Mouse (Mus musculus) gastrocnemius, adult 2 months (tissue): ENCODE data around the gene Aqp11. TPM values are rescaled to one million over a fixed set of nuclear protein-coding genes. Genes with fewer than 3 reads are reported as not detected.
A peak's percentile ranks its signal among the peaks of the same experiment; 100 is the strongest.

ENCODE experiments used
- DNase-seq: peaks from one replicate; pipeline ENCODE4 v3.0.0; 2022
- H3K27ac ChIP-seq: fragments of 200-600 bp; 2 replicates; pipeline ENCODE4 v1.8.1; 2022; ENCODE audit warnings: mild to moderate bottlenecking
- H3K4me3 ChIP-seq: fragments of 200-600 bp; 2 replicates; pipeline ENCODE4 v1.8.1; 2022; ENCODE audit warnings: mild to moderate bottlenecking, moderate library complexity
- CTCF ChIP-seq: fragments of 200-600 bp; IDR thresholded peaks from 2 replicates; pipeline ENCODE4 v1.8.1; 2022; ENCODE audit warnings: antibody characterized with exemption, mild to moderate bottlenecking, moderate library complexity
- intact Hi-C: fragments of 180-260 bp; cut with DNase I; formaldehyde crosslinking; loops from one replicate; pipeline ENCODE4 v1.15.1; 2025
- total RNA-seq, 2 experiments: library from RNA; stranded (reverse); gene quantifications; 2 replicates each; pipeline ENCODE4 v1.2.3; 2021

The Aqp11 gene
- total RNA-seq, 2 experiments from 2014 or later = 0.81 to 0.89 TPM

DNA sequence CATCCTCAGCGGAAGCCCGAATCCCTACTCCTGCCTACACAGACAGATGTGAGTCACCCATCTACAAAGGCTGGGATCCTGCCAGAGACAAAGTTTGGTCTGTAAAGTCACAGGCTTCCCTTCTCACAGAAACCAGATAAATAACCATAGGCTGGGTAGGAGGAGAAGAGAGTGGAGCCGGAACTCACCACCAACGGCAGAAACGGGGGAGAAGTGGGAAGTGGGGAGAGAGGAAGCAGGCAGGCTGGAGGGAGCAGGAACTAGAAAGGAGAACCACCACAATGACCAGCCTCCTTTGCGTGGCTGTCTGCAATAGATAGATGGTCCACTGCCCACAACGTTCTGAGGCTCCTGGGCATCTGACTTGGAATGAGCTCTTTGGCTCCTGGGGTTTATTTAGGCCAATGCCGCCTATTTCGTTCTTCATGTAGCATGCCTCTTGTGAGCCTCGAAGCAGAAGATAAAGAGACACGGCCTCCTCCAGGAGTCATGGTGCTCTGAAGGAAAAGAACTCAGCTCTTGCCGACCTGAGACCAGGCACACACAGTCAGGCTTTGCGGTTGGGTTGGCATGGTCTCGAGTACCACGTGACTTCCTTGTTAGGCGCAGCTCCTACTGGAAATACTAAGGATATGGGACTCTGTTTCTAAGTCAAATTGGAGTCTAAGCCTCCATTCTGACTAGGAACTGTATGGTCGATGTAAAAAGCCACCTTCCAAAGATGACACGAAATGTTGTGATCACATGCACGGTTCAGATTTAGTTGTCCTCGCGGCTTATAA lies 27.3 kb upstream of the Aqp11 start:
- DNase-seq = no peak
- Histone ChIP-seq H3K27ac (no peak overlapping the region), H3K4me3 (no peak overlapping the region)
- no peak for TF ChIP-seq CTCF
- intact Hi-C loops = no loop called here

DNA sequence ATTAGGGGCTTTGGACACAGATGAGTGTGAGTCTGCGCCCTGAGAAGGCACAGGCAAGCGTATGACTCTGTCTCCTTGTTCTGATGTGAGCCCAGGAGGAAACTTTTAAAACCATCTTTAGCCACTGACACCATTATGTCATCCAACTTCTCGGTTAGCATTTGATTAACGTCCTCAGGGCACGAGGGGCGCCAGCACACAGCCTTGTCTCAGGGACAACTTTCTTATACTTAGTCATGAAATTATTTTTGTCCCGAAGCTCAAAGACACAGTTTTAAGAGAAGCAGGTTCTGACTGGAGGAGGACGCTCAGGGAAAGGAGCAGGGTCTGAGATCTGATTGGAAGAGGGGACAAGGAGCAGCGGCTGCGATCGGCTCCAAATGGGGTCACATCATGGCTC lies 26.5 kb upstream of the Aqp11 start:
- TF ChIP-seq CTCF = no peak
- intact Hi-C loops = no loop called here
- Histone ChIP-seq H3K27ac (no peak overlapping the region), H3K4me3 (no peak overlapping the region)
- DNase-seq = no peak

DNA sequence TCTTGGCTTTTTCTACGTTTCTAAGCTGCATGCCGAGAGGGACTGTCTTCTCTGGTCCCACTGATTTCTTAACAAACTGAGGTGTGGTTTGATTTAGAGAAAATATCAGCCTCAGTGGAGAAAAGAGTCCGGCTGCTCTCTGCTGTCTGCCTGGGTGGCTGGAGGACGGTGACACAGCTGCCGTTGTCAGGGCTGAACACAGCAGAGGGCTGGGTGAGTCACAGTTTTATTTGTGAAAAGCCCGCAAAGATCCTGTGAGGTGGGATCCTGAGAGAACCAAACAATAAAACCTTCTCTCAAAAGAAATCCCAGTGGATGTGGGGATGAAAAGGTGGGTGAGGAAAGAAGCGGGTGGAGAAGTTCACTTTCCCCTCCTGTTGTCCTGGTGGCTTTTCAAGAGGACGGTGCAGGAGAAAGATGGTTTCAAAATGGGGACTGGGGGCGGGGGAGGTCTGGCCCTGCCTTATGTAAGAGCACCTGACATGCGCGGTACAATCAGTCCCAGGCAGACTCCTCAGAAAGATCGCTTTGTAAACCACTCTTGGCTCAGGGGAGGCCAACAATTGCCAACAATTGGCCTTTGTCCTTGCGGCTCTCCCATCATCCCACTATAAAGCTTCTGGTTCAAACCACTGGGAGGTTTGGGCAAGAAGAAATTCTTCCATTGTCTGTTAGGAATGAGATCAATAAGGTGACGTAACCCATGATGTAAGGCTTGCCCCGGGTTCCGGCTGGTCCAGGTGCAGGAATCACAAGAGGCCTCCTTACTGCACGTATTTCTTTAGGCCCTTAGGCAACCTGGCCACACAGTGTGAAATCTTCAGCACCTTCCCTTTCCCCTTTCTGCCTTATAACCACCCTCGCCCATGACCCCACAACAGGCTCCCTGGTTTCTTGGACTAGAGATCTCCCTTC lies 19.1 kb upstream of the Aqp11 start:
- no peak overlapping the region for H3K27ac ChIP-seq
- no peak for DNase-seq
- no peak overlapping the region for H3K4me3 ChIP-seq
- intact Hi-C loops = no loop called here
- TF ChIP-seq CTCF = no peak

DNA sequence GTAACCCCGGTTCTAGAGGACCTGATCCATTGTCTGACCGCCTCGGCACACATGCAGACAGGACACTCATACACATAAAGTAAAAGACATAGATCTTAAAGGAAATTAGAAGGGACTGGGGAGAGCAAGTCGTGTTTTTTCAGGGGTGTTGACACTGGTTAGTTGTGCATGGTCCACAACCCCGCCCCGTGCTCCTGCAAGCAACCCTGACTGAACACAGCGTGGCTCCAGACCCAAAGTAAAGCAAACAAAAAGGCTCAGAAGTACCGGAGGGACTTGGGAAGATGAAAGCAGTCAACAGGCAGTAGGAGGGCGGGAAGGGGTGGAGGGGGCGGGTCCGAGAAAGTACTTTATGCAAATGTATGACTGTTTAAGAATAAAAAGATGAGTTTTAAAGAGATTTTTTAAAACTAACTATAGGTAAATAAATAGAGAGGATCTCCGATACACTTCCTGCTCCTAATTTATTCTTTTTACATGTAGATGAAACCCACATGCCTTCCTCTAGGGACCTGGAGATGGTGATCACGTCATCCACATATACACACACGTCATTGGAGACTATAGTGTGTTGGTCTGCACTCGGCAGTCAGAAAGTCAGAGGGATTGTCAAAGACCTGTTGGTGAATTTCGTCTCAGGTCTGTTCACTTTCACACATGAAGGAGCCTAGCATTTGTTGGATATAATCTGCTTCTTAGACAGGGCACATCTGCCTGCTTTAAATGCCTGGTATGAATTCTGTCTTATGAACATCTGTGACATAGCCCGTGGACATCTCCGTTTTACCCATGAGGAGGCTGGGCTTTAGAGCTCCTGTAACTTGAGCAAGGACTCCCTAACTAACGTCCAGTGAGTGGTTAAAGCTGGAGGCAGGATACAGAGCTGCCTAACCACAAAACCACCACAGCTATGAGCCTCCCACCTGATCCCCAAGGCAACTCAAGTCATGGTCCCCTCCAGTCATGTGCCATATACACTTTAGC lies 11.4 kb upstream of the Aqp11 start:
- intact Hi-C loops = loop anchor here (10.0 kb wide), 1 partner anchor 335 kb away; no protein-coding TSS in a partner anchor
- DNase-seq = peak; percentile 35
- TF ChIP-seq CTCF = no peak
- Histone ChIP-seq H3K27ac (peak overlapping the region; percentile 87), H3K4me3 (peak overlapping the region; percentile 65)

DNA sequence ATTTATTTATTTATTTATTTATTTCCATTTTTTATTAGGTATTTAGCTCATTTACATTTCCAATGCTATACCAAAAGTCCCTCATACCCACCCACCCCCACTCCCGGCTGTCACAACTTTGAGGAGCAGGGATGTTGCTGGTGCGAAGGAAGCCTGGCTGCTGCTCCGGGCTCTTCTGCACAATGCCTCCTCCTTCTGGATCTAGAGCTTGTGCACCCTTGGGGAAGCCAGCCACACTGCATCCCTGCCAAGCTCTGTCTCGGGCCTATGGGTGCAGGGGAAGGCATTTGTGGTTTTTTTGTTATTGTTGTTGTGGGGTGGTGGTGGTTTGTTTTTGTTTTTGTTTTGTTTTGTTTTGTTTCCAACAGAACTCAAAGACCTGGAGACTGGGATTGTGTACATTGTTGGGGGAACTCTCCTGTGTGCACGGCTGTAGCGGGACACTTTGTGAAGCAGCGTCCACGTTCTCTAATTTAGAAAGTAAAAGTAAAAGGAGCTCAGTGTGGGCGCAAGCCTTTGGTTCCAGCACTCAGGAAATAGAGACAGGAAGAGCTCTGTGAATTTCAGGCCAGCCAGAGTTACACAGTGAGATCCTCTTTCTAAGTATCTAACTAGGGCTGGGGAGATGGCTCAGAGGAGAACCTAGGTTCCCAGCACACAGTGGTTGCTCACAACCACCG lies 10.6 kb upstream of the Aqp11 start:
- Histone ChIP-seq H3K27ac (peak overlapping the region; percentile 87), H3K4me3 (peak overlapping the region; percentile 65)
- TF ChIP-seq CTCF = no peak
- peak; percentile 41 for DNase-seq
- intact Hi-C loops = loop anchor here (10.0 kb wide), 1 partner anchor 336 kb away; no protein-coding TSS in a partner anchor

DNA sequence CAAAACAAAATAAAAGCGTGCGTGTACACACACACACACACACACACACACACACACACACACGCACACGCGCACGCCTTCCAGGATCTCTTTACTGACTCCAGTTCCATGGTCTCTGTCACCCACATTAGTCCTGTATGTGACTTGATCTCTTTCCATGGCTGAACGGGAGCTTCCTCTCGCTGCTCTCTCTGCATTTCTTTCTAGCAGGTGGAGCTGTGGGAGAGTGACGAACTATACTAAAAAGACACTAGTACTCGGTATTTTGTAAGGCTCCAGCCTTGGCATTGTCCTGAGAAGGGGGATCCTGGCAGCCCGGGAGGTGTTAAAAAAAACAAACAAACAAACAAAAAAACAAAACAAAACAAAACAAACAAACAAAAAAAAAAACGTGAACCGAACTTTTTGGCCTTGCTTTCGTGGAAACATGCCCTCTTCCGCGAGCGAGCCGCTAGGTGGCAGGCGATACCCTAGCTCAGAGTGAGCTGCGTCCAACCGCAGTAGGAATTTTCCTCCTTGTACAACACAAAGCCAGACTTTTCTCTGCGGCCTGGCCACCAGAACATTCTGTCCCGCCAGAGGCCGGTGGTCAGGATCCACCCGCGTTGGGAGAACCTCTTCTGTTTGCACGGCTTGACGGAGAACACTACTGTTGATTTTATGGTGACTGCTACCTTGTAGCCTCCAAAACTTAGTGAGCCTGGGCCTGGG lies 9.9 kb upstream of the Aqp11 start:
- peak; percentile 92 for TF ChIP-seq CTCF
- Histone ChIP-seq H3K4me3 (peak overlapping the region; percentile 65), H3K27ac (peak overlapping the region; percentile 87)
- intact Hi-C loops = loop anchor here (2.0 to 10.0 kb wide), 2 partner anchors 95 to 337 kb away; no protein-coding TSS in a partner anchor
- peak; percentile 89 for DNase-seq

DNA sequence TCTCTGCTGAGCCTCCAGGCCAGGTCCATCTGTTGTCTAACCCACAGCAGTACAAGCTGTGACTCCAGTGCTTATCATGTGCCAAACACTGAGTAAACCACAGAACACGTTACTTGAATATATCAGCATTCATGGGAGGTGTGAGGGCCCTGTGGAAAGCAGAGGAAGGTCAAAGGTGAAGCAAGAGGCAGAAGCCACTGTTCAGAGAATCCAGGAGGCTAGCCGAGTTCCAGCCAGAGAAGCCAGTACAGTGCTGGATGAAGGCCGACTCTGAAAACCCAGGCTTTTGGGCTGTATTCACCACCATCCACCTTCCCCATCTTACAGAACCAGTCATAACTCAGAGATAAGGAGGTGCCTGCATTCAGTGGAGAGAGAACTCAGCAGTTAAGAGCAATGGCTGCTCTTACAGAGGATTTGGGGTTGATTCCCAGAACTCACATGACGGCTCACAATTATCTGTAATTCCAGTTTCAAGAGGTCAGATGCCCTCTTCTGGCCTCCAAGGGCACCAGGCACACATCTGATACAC lies 9.2 kb upstream of the Aqp11 start:
- Histone ChIP-seq H3K27ac (no peak overlapping the region), H3K4me3 (no peak overlapping the region)
- no peak for DNase-seq
- intact Hi-C loops = loop anchor here (2.0 to 10.0 kb wide), 2 partner anchors 96 to 338 kb away; no protein-coding TSS in a partner anchor
- TF ChIP-seq CTCF = no peak

DNA sequence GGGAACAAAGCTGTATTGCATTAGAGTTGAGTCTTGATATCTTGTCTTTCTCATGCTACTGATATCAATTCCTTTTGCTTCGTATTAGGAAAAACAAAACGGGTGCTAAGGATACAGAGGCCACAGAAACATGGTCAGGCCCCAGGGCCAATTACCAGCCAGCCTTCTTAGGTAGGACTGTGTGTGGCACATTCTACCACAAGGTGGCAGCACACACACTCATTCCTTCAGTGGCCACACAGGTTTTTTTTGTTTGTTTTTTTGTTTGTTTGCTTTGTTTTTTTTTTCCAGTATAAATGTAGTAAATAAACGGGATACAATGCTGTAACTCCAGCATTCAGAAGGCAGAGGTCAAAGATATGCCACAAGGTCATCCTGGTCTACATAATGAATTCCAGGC lies 7.2 kb upstream of the Aqp11 start:
- no peak overlapping the region for H3K27ac ChIP-seq
- peak; percentile 69 for DNase-seq

DNA sequence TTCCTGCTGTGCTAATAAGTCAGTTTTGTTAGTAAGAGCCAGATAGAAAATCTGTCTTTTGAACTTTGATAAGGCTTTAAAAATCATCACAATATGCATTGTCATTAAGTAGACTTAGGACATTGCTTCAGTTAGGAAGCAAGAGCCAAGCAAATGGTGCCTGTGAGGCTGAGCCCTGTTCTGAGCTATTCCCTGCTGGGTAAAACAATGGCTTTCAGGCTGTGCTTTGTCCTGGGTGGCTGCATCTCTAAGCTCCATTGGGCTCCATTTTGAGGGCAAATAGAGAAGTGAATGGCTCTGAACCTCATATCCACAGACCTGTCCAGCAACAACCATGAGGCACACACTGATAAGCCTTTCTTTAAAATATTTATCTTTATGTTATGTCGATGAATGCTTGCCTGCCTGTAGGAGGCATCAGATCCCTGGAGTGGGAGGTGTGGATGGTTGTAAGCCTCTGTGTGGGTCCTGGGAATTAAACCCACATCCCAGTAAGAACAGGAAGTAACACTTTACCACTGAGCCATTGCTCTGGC lies 3.7 kb upstream of the Aqp11 start:
- Histone ChIP-seq H3K4me3 (no peak overlapping the region), H3K27ac (no peak overlapping the region)
- intact Hi-C loops = loop anchor here (10.0 kb wide), 1 partner anchor 343 kb away; no protein-coding TSS in a partner anchor
- DNase-seq = no peak
- TF ChIP-seq CTCF = no peak

More for the DNA sequence above, 7.2 kb upstream of the Aqp11 start:
- TF ChIP-seq CTCF = peak; percentile 92
- intact Hi-C loops = loop anchor here (1.0 to 10.0 kb wide), 2 partner anchors 232 to 340 kb away; no protein-coding TSS in a partner anchor
- H3K4me3 ChIP-seq = no peak overlapping the region

DNA sequence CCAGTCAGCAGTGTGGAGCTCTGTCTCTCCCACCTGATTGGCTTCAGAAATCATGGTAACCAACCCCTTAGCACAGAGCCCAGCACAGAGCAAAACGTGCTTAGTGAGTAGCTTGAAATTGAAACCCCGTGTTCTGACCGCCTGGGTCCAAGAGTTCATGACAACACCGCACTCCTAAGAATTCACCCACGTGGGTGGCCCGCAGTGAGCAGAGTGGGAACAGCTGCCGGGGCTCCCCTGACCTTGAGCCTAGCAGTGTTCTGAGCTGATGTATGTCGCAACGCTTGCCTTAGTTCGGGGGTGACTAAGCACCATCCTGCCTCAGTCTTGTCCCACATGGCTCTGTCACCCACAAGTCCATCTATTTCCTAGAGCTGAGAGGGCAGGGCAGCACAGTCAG lies 2.9 kb upstream of the Aqp11 start:
- Histone ChIP-seq H3K4me3 (no peak overlapping the region), H3K27ac (no peak overlapping the region)
- intact Hi-C loops = loop anchor here (10.0 kb wide), 1 partner anchor 344 kb away; no protein-coding TSS in a partner anchor
- TF ChIP-seq CTCF = no peak
- no peak for DNase-seq
